Mouse (Mus musculus) heart, adult 2 months (tissue): Measurements from ENCODE around the gene Dab2.

Source experiments
- CTCF ChIP-seq: fragments of 200-600 bp; IDR thresholded peaks from 2 replicates; pipeline ENCODE4 v1.8.1; 2022; ENCODE audit warnings: antibody characterized with exemption, mild to moderate bottlenecking, moderate library complexity
- POLR2A ChIP-seq: fragments of 200-500 bp; IDR thresholded peaks from 2 replicates; pipeline ENCODE4 v1.6.1; 2011; ENCODE audit warnings: mild to moderate bottlenecking, low read depth, low read length, control low read depth; ENCODE audit not compliant: insufficient read depth

- TF ChIP-seq POLR2A: no peak
- no peak for TF ChIP-seq CTCF
Measured at GRCm38 (mm10) chr15:6468845-6469244, 169.3 kb downstream of the Dab2 start.
